Mouse (Mus musculus) naive thymus-derived CD4-positive, alpha-beta T cell, adult 2 months (primary cell): ENCODE data around the gene Spin2e.
"Not testable (repeated sequence)": the region's sequence is repeated elsewhere in the genome, so short reads cannot be mapped to it uniquely, and the experiment has no call there.

ENCODE experiments used
- DNase-seq: peaks from one replicate; pipeline ENCODE4 v3.0.0-alpha.2; 2011; ENCODE audit warnings: low read depth

Gene Spin2e

DNA sequence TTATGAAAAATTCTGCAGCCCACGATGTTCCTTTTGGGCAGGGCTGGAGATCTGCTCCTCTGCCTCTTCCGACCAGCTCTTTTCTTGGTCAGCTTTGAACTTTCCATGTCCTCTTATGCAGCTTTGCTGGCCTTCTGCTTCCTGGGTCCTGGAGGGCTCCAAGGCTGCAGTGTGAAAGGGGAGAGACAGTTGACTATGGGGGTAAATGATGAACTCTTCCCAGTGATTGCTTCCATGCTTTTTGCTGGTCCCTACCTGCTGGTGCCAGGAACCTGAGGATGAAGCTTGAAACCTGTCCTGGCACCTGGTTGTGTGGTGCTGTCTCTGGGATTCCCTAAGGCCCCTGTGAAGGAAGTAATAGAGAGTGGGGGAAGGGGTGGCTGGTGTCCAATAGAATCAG lies at the start of gene Spin2e:
Gene Spin2e, minus strand, starts transcription at position 101 of the 400 bp plus-strand sequence.
- not testable (repeated sequence) for DNase-seq

DNA sequence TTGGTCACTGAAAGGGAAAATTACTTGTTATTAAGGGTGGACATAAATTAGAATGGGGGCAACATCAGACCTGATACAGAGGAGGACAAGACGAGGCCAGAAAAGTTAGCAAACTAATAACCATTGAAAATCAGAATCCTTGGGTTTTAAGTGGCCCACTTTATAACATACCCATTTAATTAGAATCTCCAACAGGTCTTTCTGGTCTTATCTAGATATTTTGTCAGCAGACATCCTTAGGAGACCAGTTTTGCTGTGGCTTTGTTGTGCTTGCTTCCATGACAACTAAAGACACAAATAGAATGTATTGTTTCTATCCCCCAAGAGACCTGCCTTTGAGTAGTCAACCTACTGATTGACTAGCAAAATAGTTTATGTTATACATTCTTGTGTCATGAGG lies 44.5 kb downstream of the Spin2e start, which contains the start of gene Gm21883:
Gene Gm21883, minus strand, starts transcription at position 101 of the 400 bp plus-strand sequence.
- DNase-seq, result not testable (repeated sequence)
